Mouse (Mus musculus) kidney, adult 8-10 months (tissue): ENCODE measurements around the gene Tns3.

Experiments used
- DNase-seq, 2 experiments: peaks; one replicate each; pipeline ENCODE4 v3.0.0; 2022

Gene Tns3

DNA sequence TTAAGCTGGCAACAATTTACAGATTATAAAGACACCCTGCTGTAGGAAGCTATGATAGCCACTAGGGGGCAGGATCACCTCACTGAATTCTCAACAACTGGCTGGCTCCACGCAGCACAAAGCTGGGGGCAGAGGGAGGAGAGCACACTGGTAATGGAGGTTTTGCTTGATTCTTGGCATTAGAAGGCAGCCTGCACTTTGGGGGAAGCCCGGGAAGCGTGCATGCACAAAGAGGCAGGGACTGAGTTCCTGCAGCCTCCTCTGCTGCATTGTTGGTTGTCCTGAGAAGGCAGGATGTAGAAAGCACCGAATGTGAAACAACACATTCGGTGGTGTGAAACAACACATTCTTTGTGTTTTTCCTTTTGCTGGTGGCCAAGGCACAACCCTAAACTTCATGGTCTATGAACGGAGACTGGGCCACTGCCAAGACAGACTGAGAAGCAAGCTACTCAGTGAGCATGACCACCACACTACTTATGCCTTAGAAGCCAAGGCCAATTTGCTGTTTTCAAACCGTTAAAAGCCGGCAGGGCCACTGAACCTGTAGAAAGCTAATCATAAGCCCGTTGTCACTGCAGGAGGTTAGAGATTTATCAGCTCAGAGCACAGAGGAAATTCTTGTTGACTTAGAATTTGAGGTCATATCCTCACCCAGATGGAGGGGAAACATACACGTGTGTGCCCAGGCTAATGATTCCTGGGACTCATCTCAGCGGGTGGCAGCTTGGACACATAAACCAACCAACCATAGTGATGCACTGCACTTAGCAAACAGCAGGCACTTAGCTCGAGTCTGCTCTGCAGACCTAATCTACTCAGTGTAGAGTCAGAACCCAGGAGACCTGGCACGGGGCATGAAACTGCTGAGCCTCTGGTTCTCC lies 239.8 kb downstream of the Tns3 start:
- peak; percentile 82 to 84 for DNase-seq

DNA sequence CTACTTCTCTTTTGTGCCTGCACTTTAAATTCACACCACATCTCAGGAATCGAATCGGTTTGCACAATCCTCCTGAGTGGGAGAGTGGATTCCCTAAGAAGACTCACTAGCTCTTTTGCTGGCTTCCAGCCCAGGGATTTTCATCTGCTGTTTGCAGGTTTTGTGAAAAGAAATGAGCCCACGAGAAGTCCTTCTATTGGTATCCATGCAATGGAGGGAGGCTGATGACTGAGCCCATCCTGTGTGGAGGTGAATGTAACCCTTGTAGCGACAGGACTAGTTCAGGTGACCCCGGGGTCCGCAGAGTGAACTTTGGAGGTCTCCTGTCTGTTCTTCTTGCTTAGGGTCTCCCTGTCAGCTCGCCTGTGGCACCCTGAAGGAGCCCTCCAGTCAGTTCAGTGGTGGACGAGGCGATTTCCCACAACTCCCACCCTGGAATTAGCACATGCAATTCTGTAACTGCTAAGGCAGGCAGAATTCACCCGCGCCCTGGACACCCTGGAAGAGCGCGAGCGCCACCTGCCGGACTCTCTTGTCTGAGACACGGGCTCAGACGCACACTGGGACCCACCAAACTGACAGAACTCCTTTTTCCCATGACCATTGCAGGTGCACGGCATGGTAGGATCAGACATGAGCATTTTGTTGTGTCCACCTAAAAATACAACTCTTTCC lies 259.0 kb downstream of the Tns3 start:
- DNase-seq: peak; percentile 10 to 60

DNA sequence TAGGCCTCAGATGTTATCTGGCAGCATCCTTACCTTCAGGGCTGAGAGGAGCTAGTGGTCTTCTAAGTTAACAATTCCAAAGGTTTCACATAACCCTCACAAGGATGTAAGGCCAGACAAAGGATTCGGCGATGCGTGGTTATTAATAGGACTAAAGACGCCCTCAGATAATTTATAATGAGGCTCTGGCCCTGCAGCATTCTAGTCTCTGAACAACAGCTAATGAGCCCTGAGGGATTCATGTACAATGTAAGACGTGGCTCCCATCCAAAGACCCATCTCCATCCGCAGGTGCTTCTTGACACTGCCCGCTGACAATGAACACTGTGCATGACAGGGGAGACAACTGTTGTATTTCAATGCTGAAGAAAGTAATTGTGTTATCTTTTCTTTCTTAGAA lies 263.0 kb downstream of the Tns3 start:
- DNase-seq: no peak

DNA sequence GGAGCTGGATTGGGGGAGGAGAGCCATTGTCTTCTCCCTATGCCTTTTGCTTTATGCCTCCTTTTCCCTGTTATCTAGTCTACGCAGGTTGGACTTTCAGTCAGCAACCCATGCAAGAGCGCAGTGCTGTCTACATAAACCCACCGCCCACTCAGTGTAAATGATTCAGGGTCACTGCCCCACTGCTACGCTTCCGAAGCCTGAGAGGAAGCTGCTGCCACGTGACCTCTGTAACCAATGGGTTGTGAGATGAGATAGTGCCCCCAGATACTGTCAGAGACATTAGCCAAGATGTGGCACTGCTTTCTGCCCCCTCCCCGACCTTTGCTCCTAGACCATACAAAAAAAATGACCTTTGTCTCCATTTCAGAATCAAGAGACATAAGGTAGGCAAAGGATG lies 268.0 kb downstream of the Tns3 start:
- no peak for DNase-seq

DNA sequence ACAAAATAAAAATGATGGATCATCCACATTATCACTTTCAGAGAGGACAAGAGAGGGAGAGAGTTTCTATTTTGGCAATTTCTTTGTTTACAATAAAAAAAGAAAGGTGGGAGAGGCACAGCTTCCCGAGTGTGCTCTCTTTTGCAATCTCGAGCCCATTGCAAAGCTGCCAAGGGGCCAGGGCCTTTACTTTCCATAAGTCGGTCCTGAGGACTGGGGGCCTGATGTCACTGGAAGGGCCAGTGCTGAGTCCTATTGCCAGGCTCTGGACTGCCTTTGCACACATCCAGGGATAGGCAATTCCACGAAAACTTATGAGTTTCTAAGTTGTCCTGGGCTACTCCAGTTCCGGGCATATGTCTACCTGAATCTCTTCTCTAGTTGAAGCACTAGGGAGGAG lies 272.8 kb downstream of the Tns3 start:
- DNase-seq: no peak

DNA sequence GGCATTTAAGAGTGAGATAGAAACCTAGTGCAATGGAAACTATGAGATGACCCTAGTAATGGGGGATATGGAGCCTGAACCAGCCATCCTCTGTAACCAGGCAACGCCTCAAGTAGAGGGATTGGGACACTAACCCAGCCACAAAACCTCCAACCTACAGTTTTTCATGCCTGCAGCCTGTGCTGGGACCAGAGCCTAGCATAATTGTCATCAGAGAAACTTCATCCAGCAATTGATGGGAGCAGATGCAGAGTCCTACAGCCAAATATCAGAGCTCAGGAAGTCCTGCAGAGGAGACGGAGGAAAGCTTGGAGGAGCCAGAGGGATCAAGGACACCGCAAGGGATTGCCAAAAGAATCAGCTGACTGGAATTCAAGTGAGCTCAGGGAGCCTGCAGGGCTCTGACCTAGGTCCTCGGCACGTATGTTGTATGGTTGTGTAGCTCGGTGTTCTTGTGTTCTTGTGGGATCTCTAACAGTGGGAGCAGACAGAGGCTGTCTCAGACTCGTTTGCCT lies 278.4 kb downstream of the Tns3 start:
- no peak for DNase-seq
